Mouse (Mus musculus) neural tube, embryonic 11.5 days (tissue): Measurements from ENCODE around the gene Dclk3. TPM values are rescaled to one million over a fixed set of nuclear protein-coding genes. Genes with fewer than 3 reads are reported as not detected.

Experiments used
- ATAC-seq: fragments of 200-750 bp; cut with Nextera tagmentation; 2 replicates; pipeline ENCODE4 v1.8.0; 2017; ENCODE audit warnings: moderate number of reproducible peaks, mild to moderate bottlenecking, moderate TSS enrichment, moderate library complexity; ENCODE audit not compliant: insufficient read depth, low FRiP score, low TSS enrichment
- DNase-seq: peaks from one replicate; pipeline ENCODE4 v3.0.0-alpha.2; 2015; ENCODE audit warnings: low spot score
- H3K27ac ChIP-seq: fragments of 300-500 bp; sonication (generic); 2 replicates; pipeline ENCODE4 v1.5.1; 2014; ENCODE audit warnings: low read depth, mild to moderate bottlenecking, low read length
- H3K27me3 ChIP-seq: fragments of 300-500 bp; sonication (generic); 2 replicates; pipeline ENCODE4 v1.6.1; 2014; ENCODE audit warnings: mild to moderate bottlenecking, low read length, mixed read lengths; ENCODE audit not compliant: control insufficient read depth, insufficient read depth
- H3K36me3 ChIP-seq: fragments of 300-500 bp; sonication (generic); 2 replicates; pipeline ENCODE4 v1.6.1; 2014; ENCODE audit warnings: mild to moderate bottlenecking, low read length, moderate library complexity, mixed read lengths; ENCODE audit not compliant: control insufficient read depth, insufficient read depth
- H3K4me1 ChIP-seq: fragments of 300-500 bp; sonication (generic); 2 replicates; pipeline ENCODE4 v1.6.1; 2014; ENCODE audit warnings: low read length, mixed read lengths; ENCODE audit not compliant: control insufficient read depth, insufficient read depth
- H3K4me2 ChIP-seq: fragments of 300-500 bp; sonication (generic); 2 replicates; pipeline ENCODE4 v1.6.1; 2014; ENCODE audit warnings: low read depth, mild to moderate bottlenecking, moderate library complexity
- H3K4me3 ChIP-seq: fragments of 300-500 bp; sonication (generic); 2 replicates; pipeline ENCODE4 v1.5.1; 2014; ENCODE audit warnings: low read depth, low read length
- H3K9ac ChIP-seq: fragments of 300-500 bp; sonication (generic); 2 replicates; pipeline ENCODE4 v1.6.1; 2014; ENCODE audit warnings: mild to moderate bottlenecking, low read length
- H3K9me3 ChIP-seq: fragments of 300-500 bp; sonication (generic); 2 replicates; pipeline ENCODE4 v1.6.1; 2016; ENCODE audit warnings: low read length; ENCODE audit not compliant: control insufficient read depth
- WGBS: fragments of 180-500 bp; shearing (Covaris S2); extraction: QIAGEN DNeasy Blood & Tissue Kit; methylation state at CpG from one replicate; pipeline ENCODE4 v1.1.7; 2014; 5-methylcytosine and 5-hydroxymethylcytosine counted together
- polyA plus RNA-seq: library from polyadenylated mRNA; unstranded; fragments of >200 nt; fragmentation: Nextera tagmentation; extraction: Ambion mirVana; gene quantifications from 2 replicates; pipeline ENCODE4 v1.2.1, GENCODE M21; 2014

Gene Dclk3
- polyA plus RNA-seq, 1 experiment from 2014 or later = 3.0 TPM

DNA sequence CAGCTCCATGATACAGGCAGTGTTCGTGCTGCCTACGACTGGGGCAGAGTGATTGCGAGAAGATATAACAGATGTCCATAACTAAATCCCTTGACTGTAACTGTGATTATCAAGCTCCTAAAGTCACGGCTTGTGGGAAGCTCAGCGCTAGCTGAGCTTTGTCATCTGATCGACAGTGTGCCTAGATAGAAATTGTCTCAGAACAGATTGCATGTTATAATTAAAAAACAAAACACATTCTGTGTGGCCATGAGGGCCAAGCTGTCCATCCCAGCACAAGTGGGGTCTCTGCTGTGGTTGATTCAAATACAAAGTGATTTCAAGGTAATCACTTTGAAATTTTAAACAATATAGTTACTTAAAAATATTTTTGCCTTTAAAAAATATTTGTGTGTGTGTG lies 26.8 kb downstream of the Dclk3 start:
- ATAC-seq (no peak), DNase-seq (no peak)
- Histone ChIP-seq H3K27ac (no peak overlapping the region), H3K27me3 (no peaks in the 10 kb centered on the region), H3K4me1 (no peaks in the 10 kb centered on the region), H3K36me3 (no peaks in the 10 kb centered on the region), H3K4me3 (no peak overlapping the region), H3K9me3 (no peaks in the 10 kb centered on the region), H3K9ac (no peak overlapping the region), H3K4me2 (no peak overlapping the region)
- WGBS = 98% methylated on average over 6 of the region's 6 CpGs

DNA sequence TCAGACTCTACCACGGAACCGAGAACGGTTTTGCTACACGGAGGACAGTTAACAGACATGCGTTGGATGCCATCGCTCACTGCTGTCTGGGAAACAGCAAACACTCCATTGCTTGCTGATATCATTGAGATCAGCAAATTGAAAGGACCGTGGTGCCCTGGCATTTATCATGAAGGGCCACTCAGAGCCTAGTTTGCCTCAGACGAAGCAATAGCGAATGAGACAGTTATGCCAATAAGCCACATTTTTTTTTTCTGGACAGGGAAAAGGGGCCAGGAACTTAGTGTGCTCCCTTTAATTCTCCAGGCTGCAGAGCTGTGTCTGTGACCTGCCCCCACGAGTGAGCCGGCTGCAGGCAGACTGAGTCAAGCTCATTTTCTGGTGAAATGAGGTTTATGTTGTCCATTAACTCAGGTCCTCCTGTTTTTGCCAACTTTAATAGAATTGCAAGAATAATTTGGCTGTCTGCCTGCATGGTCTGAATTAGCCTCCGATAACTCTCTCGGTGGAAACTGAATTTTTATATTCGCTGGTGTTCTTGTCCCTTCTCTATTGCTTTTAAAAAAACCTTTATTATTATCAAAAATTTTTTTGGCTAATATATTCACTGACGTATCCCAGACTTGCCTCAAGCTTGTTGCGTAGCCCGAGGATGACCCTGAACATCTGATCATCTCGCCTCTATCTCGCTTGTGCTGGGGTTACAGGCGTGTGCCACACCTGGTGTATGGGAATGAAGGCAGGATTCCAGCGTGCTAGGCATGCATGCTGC lies 35.0 kb downstream of the Dclk3 start:
- Histone ChIP-seq H3K36me3 (no peaks in the 10 kb centered on the region), H3K27me3 (no peaks in the 10 kb centered on the region), H3K4me3 (no peak overlapping the region), H3K9me3 (no peaks in the 10 kb centered on the region), H3K27ac (no peak overlapping the region), H3K4me1 (peaks cover 6% of the 10 kb centered on the region; the same call in 1 of the 2 replicates), H3K9ac (no peak overlapping the region; the same call in 1 of the 2 replicates), H3K4me2 (no peak overlapping the region)
- ATAC-seq = peak; percentile 71; the same call in 1 of the 2 replicates
- no peak for DNase-seq
- WGBS = 65% methylated on average over 21 of the region's 21 CpGs

- H3K4me3 ChIP-seq = no peak overlapping the region
- H3K9ac ChIP-seq = no peak overlapping the region
- no peak for DNase-seq
- H3K27me3 ChIP-seq = no peaks in the 10 kb centered on the region
- H3K27ac ChIP-seq = no peak overlapping the region
- H3K36me3 ChIP-seq = no peaks in the 10 kb centered on the region
- peaks cover 6% of the 10 kb centered on the region; the same call in 1 of the 2 replicates for H3K4me1 ChIP-seq
- ATAC-seq = 0 out of 2 replicates have a peak, but pooled peaks have one; percentile 35
- 41% methylated on average over 3 of the region's 3 CpGs for WGBS
- no peaks in the 10 kb centered on the region for H3K9me3 ChIP-seq
- no peak overlapping the region for H3K4me2 ChIP-seq
Measured at GRCm38 (mm10) chr9:111474458-111474745, 35.5 kb downstream of the Dclk3 start.

DNA sequence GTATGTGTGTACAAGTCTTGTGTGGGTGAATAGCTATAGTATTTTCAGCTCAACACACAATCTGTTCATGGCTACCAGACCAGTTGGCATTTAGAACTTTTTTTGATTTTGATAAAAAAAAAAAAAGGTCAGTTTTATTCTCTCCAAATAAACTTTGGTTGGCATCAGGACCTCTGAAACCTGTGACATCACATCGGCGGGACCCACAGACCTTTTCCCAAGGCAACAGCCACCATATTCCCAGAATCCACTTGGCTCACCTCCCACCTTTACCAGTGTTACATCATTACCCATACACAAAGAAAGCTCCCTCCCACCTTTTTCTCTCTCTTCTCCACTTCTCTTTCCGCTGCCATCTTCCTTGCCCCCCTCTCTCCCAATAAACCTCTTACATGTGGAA lies 36.4 kb downstream of the Dclk3 start:
- Histone ChIP-seq H3K9ac (no peak overlapping the region), H3K9me3 (no peaks in the 10 kb centered on the region), H3K27ac (no peak overlapping the region), H3K4me1 (peaks cover 6% of the 10 kb centered on the region; the same call in 1 of the 2 replicates), H3K4me2 (no peak overlapping the region), H3K4me3 (no peak overlapping the region), H3K27me3 (no peaks in the 10 kb centered on the region), H3K36me3 (no peaks in the 10 kb centered on the region)
- 95% methylated on average over 3 of the region's 3 CpGs for WGBS
- no peak for DNase-seq
- ATAC-seq = no peak

- Histone ChIP-seq H3K4me1 (peaks cover 6% of the 10 kb centered on the region; the same call in 1 of the 2 replicates), H3K4me3 (no peak overlapping the region), H3K9me3 (no peaks in the 10 kb centered on the region), H3K4me2 (no peak overlapping the region), H3K27me3 (no peaks in the 10 kb centered on the region), H3K27ac (no peak overlapping the region), H3K9ac (no peak overlapping the region), H3K36me3 (no peaks in the 10 kb centered on the region)
- 80% methylated on average over 4 of the region's 4 CpGs for WGBS
- ATAC-seq (no peak), DNase-seq (no peak)
Measured at GRCm38 (mm10) chr9:111475973-111476372, 37.1 kb downstream of the Dclk3 start.

DNA sequence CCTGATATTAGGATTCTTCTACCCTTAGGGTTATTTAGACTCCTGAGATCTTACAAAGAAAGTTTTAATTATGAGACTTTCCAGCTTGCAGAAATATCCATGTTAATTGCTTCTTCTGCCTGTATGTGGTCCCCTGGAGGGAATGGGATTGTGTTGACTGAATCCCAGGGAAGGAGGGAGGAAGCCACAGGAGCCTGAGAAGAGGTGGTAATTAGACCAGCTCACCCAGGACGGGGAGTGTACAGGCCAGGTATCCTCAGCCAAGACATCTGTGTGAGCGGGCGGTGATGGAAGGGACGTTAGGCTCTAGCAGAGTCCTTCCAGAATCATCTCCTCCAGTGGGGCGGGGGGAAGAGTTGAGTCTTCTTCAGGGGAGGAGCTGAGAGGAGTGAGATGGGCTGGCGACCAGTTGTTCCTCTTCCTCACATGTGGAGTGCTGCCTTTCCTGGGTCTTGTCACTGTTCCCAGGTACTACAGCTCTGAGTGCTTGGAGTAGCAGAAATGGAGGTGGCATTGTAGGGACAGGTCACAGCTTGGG lies 37.7 kb downstream of the Dclk3 start:
- ATAC-seq (no peak), DNase-seq (no peak)
- H3K27ac ChIP-seq = no peak overlapping the region
- H3K9me3 ChIP-seq = no peaks in the 10 kb centered on the region
- peaks cover 6% of the 10 kb centered on the region; the same call in 1 of the 2 replicates for H3K4me1 ChIP-seq
- H3K27me3 ChIP-seq = no peaks in the 10 kb centered on the region
- no peak overlapping the region for H3K4me2 ChIP-seq
- no peak overlapping the region for H3K4me3 ChIP-seq
- WGBS = 92% methylated on average over 6 of the region's 6 CpGs
- H3K36me3 ChIP-seq = no peaks in the 10 kb centered on the region
- no peak overlapping the region for H3K9ac ChIP-seq

DNA sequence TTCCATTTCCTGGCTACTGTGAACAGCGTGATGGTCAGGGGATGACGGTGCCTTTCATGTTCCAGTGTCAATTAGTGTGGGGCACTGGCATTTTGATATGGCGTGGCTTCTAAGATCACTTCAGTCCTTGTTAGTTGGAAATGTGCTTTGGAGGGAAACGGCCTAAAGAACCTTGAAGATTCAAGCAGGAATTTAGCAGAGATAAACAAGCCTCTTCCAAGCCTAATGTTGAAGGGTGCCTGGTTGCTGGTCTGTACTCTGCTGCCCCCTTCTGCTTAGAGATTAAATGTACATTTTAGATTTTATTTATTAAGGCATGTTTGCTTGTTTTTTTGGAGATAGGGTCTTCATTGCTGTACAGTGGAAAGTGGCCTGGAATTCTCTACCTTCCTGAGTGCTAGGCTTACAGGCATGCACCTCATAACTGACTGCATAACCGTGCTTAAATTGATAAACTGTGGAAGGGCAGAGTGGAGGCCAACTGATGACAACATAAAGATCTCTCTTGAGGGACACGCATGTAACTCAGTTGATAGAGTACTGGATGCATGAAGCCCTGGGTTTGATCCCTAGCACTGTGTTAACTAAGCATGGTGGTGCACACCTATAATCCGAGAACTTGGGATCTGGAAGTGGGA lies 40.1 kb downstream of the Dclk3 start:
- ATAC-seq = 0 out of 2 replicates have a peak, but pooled peaks have one; percentile 8
- WGBS = 68% methylated on average over 7 of the region's 7 CpGs
- Histone ChIP-seq H3K36me3 (no peaks in the 10 kb centered on the region), H3K27ac (no peak overlapping the region), H3K4me2 (no peak overlapping the region), H3K9ac (no peak overlapping the region), H3K27me3 (no peaks in the 10 kb centered on the region), H3K4me1 (peaks cover 6% of the 10 kb centered on the region; the same call in 1 of the 2 replicates), H3K9me3 (no peaks in the 10 kb centered on the region), H3K4me3 (no peak overlapping the region)
- peak; percentile 33 for DNase-seq

- no peaks in the 10 kb centered on the region for H3K9me3 ChIP-seq
- H3K9ac ChIP-seq = no peak overlapping the region
- H3K27me3 ChIP-seq = no peaks in the 10 kb centered on the region
- no peak overlapping the region for H3K4me3 ChIP-seq
- no peak overlapping the region for H3K4me2 ChIP-seq
- WGBS = 82% methylated on average over 3 of the region's 3 CpGs
- DNase-seq (no peak), ATAC-seq (no peak)
- no peak overlapping the region for H3K27ac ChIP-seq
- no peaks in the 10 kb centered on the region for H3K36me3 ChIP-seq
- H3K4me1 ChIP-seq = no peaks in the 10 kb centered on the region
Measured at GRCm38 (mm10) chr9:111481011-111481410, 42.1 kb downstream of the Dclk3 start.
